Mouse (Mus musculus): ENCODE results near the gene Ube2c. TPM values are rescaled to one million over a fixed set of nuclear protein-coding genes. Genes with fewer than 3 reads are reported as not detected.

The Ube2c gene
- polyA plus RNA-seq (2014; fragmentation: Illumina TruSeq; extraction: RNeasy Lipid Tissue Mini Kit (QIAGEN cat#74804); ENCODE audit: low read depth, low replicate concordance), result 1.3 TPM

GRCm38 (mm10) chr2:164769258-164770037, at the start of gene Ube2c:
Ube2c (plus strand) TSS chr2:164769898.

DNA sequence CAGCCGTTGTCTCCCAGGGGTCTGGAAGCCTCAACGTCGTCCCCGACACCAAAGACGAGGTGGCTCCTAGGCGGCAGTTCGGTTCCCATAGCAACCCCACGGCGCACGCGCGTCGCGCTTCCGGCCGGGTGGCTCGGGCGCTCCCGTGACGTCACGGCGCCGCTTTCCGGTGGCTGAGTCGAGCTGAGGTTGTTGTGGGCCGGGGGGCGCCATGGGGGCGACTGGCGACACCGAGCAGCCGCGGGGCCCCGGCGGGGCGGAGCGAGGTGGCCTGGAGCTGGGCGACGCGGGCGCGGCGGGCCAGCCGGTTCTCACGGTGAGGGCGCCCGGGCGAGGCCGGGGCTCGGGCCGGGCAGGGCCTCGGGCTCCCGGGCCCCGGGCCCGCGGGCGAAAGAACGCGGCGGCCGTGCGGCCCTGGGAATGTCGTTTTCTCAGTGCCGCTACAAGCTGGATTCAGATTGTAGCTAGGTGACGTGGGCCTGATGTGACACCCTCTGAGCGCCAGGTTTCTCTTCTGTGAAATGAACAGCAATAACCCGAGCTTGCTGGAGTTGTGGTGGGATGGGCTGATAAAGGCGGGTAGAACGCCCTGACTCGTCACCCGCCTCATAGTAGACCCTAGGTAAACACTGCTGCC, 23.7 kb upstream of the Ube2c start, which contains the start of the genes Wfdc3 and Dnttip1:
TSS of gene Wfdc3 (minus strand) at position 89 of the 637 bp plus-strand sequence.
TSS of gene Dnttip1 (plus strand) at position 141 of the 637 bp plus-strand sequence.

GRCm38 (mm10) chr2:164779481-164780086, 9.9 kb downstream of the Ube2c start, which contains the start of gene Tnnc2:
Tnnc2 (minus strand) TSS chr2:164779967.

GRCm38 (mm10) chr2:164785481-164786387, 16.0 kb downstream of the Ube2c start, which contains the start of gene Snx21:
Snx21 (plus strand) TSS chr2:164785823.

GRCm38 (mm10) chr2:164804533-164805331, 35.0 kb downstream of the Ube2c start, which contains the start of the genes Acot8 and Zswim3:
Acot8 (minus strand) TSS chr2:164804882.
Zswim3 (plus strand) TSS chr2:164805098.

GRCm38 (mm10) chr2:164822636-164823165, 53.0 kb downstream of the Ube2c start, which contains the start of gene Zswim1:
Zswim1 (plus strand) TSS chr2:164822686.

Other genes with a start within 250 kb of the Ube2c start
- gene Wfdc2, start 207.5 kb upstream of the Ube2c start, polyA plus RNA-seq (2014; fragmentation: Illumina TruSeq; extraction: RNeasy Lipid Tissue Mini Kit (QIAGEN cat#74804); ENCODE audit: low read depth, low replicate concordance), result 19.6 TPM
- gene Spint3, start 196.4 kb upstream of the Ube2c start, polyA plus RNA-seq (2014; fragmentation: Illumina TruSeq; extraction: RNeasy Lipid Tissue Mini Kit (QIAGEN cat#74804); ENCODE audit: low read depth, low replicate concordance), result not detected
- not detected for gene Wfdc6a, start 184.5 kb upstream of the Ube2c start, polyA plus RNA-seq (2014; fragmentation: Illumina TruSeq; extraction: RNeasy Lipid Tissue Mini Kit (QIAGEN cat#74804); ENCODE audit: low read depth, low replicate concordance)
- gene Eppin, start 176.3 kb upstream of the Ube2c start, polyA plus RNA-seq (2014; fragmentation: Illumina TruSeq; extraction: RNeasy Lipid Tissue Mini Kit (QIAGEN cat#74804); ENCODE audit: low read depth, low replicate concordance), result not detected
- gene Wfdc6b, start 156.4 kb upstream of the Ube2c start, polyA plus RNA-seq (2014; fragmentation: Illumina TruSeq; extraction: RNeasy Lipid Tissue Mini Kit (QIAGEN cat#74804); ENCODE audit: low read depth, low replicate concordance), result not detected
- gene Wfdc8, start 156.3 kb upstream of the Ube2c start, polyA plus RNA-seq (2014; fragmentation: Illumina TruSeq; extraction: RNeasy Lipid Tissue Mini Kit (QIAGEN cat#74804); ENCODE audit: low read depth, low replicate concordance), result not detected
- gene Wfdc16, start 131.1 kb upstream of the Ube2c start, polyA plus RNA-seq (2014; fragmentation: Illumina TruSeq; extraction: RNeasy Lipid Tissue Mini Kit (QIAGEN cat#74804); ENCODE audit: low read depth, low replicate concordance), result 37.6 TPM
- gene Wfdc10, start 113.9 kb upstream of the Ube2c start, polyA plus RNA-seq (2014; fragmentation: Illumina TruSeq; extraction: RNeasy Lipid Tissue Mini Kit (QIAGEN cat#74804); ENCODE audit: low read depth, low replicate concordance), result not detected
- gene Wfdc9, start 113.3 kb upstream of the Ube2c start, polyA plus RNA-seq (2014; fragmentation: Illumina TruSeq; extraction: RNeasy Lipid Tissue Mini Kit (QIAGEN cat#74804); ENCODE audit: low read depth, low replicate concordance), result not detected
- gene Wfdc11, start 95.8 kb upstream of the Ube2c start, polyA plus RNA-seq (2014; fragmentation: Illumina TruSeq; extraction: RNeasy Lipid Tissue Mini Kit (QIAGEN cat#74804); ENCODE audit: low read depth, low replicate concordance), result not detected
- not detected for gene Wfdc13, start 84.8 kb upstream of the Ube2c start, polyA plus RNA-seq (2014; fragmentation: Illumina TruSeq; extraction: RNeasy Lipid Tissue Mini Kit (QIAGEN cat#74804); ENCODE audit: low read depth, low replicate concordance)
- not detected for gene Spint4, start 71.4 kb upstream of the Ube2c start, polyA plus RNA-seq (2014; fragmentation: Illumina TruSeq; extraction: RNeasy Lipid Tissue Mini Kit (QIAGEN cat#74804); ENCODE audit: low read depth, low replicate concordance)
- not detected for gene Spint5, start 54.6 kb upstream of the Ube2c start, polyA plus RNA-seq (2014; fragmentation: Illumina TruSeq; extraction: RNeasy Lipid Tissue Mini Kit (QIAGEN cat#74804); ENCODE audit: low read depth, low replicate concordance)
- gene Wfdc3, start 24.0 kb upstream of the Ube2c start, polyA plus RNA-seq (2014; fragmentation: Illumina TruSeq; extraction: RNeasy Lipid Tissue Mini Kit (QIAGEN cat#74804); ENCODE audit: low read depth, low replicate concordance), result 1.2 TPM
- 2.1 TPM for gene Dnttip1, start 23.9 kb upstream of the Ube2c start, polyA plus RNA-seq (2014; fragmentation: Illumina TruSeq; extraction: RNeasy Lipid Tissue Mini Kit (QIAGEN cat#74804); ENCODE audit: low read depth, low replicate concordance)
- gene Tnnc2, start 10.1 kb downstream of the Ube2c start, polyA plus RNA-seq (2014; fragmentation: Illumina TruSeq; extraction: RNeasy Lipid Tissue Mini Kit (QIAGEN cat#74804); ENCODE audit: low read depth, low replicate concordance), result not detected
- 1.1 TPM for gene Snx21, start 15.9 kb downstream of the Ube2c start, polyA plus RNA-seq (2014; fragmentation: Illumina TruSeq; extraction: RNeasy Lipid Tissue Mini Kit (QIAGEN cat#74804); ENCODE audit: low read depth, low replicate concordance)
- 1.7 TPM for gene Acot8, start 35.0 kb downstream of the Ube2c start, polyA plus RNA-seq (2014; fragmentation: Illumina TruSeq; extraction: RNeasy Lipid Tissue Mini Kit (QIAGEN cat#74804); ENCODE audit: low read depth, low replicate concordance)
- gene Zswim3, start 35.2 kb downstream of the Ube2c start, polyA plus RNA-seq (2014; fragmentation: Illumina TruSeq; extraction: RNeasy Lipid Tissue Mini Kit (QIAGEN cat#74804); ENCODE audit: low read depth, low replicate concordance), result 1.5 TPM
- gene Zswim1, start 52.8 kb downstream of the Ube2c start, polyA plus RNA-seq (2014; fragmentation: Illumina TruSeq; extraction: RNeasy Lipid Tissue Mini Kit (QIAGEN cat#74804); ENCODE audit: low read depth, low replicate concordance), result 3.4 TPM
- gene Spata25, start 58.6 kb downstream of the Ube2c start, polyA plus RNA-seq (2014; fragmentation: Illumina TruSeq; extraction: RNeasy Lipid Tissue Mini Kit (QIAGEN cat#74804); ENCODE audit: low read depth, low replicate concordance), result not detected
- 52.2 TPM for gene Ctsa, start 63.0 kb downstream of the Ube2c start, polyA plus RNA-seq (2014; fragmentation: Illumina TruSeq; extraction: RNeasy Lipid Tissue Mini Kit (QIAGEN cat#74804); ENCODE audit: low read depth, low replicate concordance)
- gene Neurl2, start 63.6 kb downstream of the Ube2c start, polyA plus RNA-seq (2014; fragmentation: Illumina TruSeq; extraction: RNeasy Lipid Tissue Mini Kit (QIAGEN cat#74804); ENCODE audit: low read depth, low replicate concordance), result not detected
- gene Pltp, start 87.8 kb downstream of the Ube2c start, polyA plus RNA-seq (2014; fragmentation: Illumina TruSeq; extraction: RNeasy Lipid Tissue Mini Kit (QIAGEN cat#74804); ENCODE audit: low read depth, low replicate concordance), result 0.44 TPM
- gene Pcif1, start 109.4 kb downstream of the Ube2c start, polyA plus RNA-seq (2014; fragmentation: Illumina TruSeq; extraction: RNeasy Lipid Tissue Mini Kit (QIAGEN cat#74804); ENCODE audit: low read depth, low replicate concordance), result 4.1 TPM
- 0.16 TPM for gene Zfp335, start 141.9 kb downstream of the Ube2c start, polyA plus RNA-seq (2014; fragmentation: Illumina TruSeq; extraction: RNeasy Lipid Tissue Mini Kit (QIAGEN cat#74804); ENCODE audit: low read depth, low replicate concordance)
- 0.40 TPM for gene Mmp9, start 170.9 kb downstream of the Ube2c start, polyA plus RNA-seq (2014; fragmentation: Illumina TruSeq; extraction: RNeasy Lipid Tissue Mini Kit (QIAGEN cat#74804); ENCODE audit: low read depth, low replicate concordance)
- 1.7 TPM for gene Slc12a5, start 190.9 kb downstream of the Ube2c start, polyA plus RNA-seq (2014; fragmentation: Illumina TruSeq; extraction: RNeasy Lipid Tissue Mini Kit (QIAGEN cat#74804); ENCODE audit: low read depth, low replicate concordance)

Measured in kidney, adult 10 weeks (tissue).